Mouse (Mus musculus) liver (tissue): ENCODE data around the gene Nobox.

ENCODE experiments used
- DNase-seq: peaks from one replicate; pipeline ENCODE4 v3.0.0-alpha.2; 2020; ENCODE audit warnings: mixed read lengths

Gene Nobox

DNA sequence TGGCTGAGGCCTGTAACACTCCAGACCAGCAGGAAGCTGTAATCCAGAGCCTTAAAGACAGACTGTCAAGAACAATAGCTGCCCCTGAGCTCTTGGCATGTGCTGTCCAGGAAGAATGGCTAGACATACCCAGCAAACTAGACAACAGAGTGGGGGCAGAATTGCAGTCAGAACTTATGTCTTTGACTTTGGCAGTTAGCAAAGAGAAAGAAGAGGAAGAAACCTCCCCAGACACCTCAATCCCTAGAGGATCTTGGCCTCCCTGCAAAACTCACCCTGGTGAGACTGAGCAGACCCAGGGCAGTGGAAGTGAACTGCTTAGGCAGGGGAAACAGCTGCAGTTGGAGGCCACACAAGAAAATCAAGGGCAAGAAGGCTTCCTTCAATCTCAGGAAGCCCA lies 36.8 kb downstream of the Nobox start:
- no peak for DNase-seq

DNA sequence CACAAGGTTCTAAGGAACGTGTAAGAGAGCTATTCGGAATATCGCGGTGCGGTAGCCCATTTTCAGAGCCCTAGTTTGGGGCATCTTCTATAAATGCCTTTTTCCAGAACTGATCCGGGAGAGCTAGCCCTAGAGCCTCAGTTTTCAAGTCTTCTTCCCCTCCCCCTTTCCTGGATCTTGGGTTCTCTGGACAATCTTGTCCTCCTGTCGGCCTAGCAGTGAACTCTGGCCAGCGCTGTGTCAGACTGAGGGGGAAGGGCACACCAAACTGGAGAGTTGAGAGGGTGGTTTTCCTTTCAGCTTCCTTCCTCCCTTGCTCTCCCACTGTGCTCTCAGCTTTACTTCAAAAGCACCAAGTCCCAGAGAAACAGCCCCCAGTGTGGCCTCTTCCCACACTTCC lies 43.0 kb downstream of the Nobox start:
- peak; percentile 24 for DNase-seq

DNA sequence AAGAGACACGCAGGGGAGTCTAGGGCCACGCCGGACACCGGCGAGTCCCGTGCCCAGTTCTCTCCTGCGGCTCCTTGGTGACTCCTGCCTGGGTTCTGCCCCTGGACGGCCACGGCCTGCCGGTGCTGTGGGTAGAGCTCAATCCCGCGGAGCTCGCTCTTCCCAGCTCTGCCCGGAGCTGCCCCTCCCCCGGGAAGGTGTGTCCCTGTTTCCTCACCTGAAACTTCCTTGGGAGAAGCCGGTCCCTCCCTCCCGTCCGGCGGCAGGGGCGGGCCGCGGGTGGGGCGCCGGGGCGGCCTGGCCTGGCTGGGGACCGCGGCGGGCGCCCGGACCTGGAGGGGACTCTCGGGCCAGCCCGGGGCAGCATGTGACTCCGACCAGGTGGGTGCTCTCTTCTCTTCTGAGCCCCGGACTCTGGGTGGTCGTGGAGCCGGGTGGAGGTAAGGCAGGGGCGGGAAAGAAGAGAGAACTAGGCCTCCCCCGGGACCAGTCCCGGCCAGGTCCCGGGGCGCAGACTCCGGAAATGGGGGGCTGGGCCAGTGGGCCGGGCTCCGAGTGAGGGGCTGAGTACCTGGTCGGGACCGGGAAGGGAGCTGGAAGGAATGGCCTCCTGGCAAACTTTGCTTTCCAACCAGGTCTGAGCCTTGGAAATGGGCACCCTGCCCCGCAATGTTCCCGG lies 43.9 kb downstream of the Nobox start, which contains the start of gene Arhgef5:
Gene Arhgef5, plus strand, starts transcription at position 220 of the 679 bp plus-strand sequence.
- peak; percentile 53 for DNase-seq

DNA sequence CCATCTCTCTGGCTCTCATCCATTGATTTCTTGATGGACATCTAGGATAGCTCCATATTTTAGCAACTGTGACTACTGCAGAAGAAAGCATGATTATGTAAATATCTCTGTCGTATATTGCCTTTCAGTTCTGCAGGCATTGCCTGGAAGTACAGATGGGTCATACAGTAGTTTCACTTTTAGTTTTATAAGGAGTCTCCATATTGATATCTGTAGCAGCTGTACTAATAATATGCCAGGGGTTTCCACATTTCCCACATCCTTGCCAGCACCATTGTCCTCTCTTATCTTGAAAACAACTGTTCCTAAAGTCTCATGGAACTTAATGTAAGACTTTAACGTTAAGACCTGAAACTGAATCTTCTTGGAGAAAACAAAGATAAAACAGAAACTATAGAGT lies 48.6 kb downstream of the Nobox start:
- DNase-seq: no peak

DNA sequence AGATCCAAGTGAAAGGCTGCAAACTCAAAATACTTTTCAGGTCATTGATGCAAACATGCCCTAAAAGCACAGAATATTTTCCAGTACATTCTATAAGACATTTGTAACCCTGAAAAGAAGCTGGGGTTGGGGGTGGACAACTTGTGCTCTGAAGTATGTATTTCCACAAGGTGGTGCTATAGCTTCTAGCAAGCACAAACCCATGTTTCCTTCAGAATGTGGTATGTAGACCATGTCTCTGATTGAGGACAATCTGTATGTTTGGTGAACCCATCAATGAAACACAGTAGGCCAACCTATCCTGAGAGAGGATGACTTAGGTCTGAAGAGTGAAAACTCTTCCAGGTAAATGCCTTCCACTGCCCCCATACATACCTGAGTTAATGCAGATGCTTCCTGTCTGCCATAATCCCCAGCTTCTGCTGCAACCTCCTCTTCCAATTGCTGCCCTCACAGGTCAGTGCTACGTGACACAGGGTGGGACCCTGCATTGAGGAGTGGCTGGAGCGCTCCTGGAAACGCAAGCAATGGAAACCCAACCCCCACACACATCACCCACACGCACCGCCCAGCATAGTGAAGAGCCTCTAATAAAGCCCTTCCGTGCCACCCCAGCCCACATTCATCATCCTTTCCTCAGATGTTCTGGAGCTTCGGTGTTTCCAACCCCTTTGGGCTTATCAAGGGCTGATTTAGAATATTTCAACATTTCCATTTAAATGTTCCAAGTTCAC lies 55.0 kb downstream of the Nobox start:
- no peak for DNase-seq
